Mouse (Mus musculus) cerebellum, postnatal 36 days (tissue): ENCODE results near the gene Fgd6.
A peak's percentile ranks its signal among the peaks of the same experiment; 100 is the strongest.

Source experiments
- DNase-seq, 2 experiments: peaks; one replicate each; pipeline ENCODE4 v3.0.0; 2021 to 2022; ENCODE audit warnings: mixed read lengths in 2 of 2

The Fgd6 gene

GRCm38 (mm10) chr10:94097081-94097845 is 61.5 kb downstream of the Fgd6 start:
- DNase-seq, result no peak

DNA sequence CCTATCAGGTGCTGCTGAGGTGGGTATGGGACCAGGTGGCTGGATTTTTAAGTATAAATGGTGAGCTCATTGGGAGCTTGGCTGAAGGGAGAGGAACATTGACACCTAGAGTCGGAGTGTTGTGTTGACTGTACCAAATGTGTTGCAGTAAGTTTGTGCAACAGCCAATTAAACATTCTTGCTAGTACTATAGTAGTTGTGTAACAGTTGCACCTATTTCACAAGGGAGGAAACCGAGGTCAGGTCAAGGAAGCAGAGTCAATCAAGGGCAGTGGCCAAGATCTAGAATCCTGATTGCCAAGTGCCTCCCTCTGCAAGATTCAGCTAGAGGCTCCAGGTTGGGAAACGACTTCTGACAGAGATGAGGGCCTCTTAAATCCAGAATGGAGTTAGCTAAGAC is 62.3 kb downstream of the Fgd6 start:
- DNase-seq, result no peak

DNA sequence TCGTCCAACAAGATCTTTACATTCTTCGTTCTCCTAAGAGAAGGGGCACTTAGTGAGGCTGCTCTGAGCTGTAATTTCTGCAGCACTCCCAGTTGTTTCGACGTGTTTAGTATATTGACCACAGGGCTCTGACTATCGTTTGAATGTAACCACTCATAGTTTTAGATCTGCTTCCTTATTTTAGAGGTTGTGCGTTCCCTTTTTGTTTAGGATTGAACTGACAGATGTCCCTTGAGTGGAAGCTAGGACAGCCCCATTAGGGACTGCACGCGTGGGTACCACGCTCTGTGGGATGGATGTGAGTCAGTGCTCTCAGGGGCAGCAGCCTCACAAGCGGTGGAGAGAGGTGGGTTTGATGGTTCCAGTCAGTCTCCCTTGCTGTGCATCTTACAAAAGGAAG is 69.7 kb downstream of the Fgd6 start:
- DNase-seq, result no peak

GRCm38 (mm10) chr10:94107168-94107567 is 71.4 kb downstream of the Fgd6 start:
- DNase-seq, result no peak

- DNase-seq, result no peak
Observed at GRCm38 (mm10) chr10:94107607-94108006, 71.8 kb downstream of the Fgd6 start.

- DNase-seq, result no peak
Observed at GRCm38 (mm10) chr10:94108791-94109190, 73.0 kb downstream of the Fgd6 start.

DNA sequence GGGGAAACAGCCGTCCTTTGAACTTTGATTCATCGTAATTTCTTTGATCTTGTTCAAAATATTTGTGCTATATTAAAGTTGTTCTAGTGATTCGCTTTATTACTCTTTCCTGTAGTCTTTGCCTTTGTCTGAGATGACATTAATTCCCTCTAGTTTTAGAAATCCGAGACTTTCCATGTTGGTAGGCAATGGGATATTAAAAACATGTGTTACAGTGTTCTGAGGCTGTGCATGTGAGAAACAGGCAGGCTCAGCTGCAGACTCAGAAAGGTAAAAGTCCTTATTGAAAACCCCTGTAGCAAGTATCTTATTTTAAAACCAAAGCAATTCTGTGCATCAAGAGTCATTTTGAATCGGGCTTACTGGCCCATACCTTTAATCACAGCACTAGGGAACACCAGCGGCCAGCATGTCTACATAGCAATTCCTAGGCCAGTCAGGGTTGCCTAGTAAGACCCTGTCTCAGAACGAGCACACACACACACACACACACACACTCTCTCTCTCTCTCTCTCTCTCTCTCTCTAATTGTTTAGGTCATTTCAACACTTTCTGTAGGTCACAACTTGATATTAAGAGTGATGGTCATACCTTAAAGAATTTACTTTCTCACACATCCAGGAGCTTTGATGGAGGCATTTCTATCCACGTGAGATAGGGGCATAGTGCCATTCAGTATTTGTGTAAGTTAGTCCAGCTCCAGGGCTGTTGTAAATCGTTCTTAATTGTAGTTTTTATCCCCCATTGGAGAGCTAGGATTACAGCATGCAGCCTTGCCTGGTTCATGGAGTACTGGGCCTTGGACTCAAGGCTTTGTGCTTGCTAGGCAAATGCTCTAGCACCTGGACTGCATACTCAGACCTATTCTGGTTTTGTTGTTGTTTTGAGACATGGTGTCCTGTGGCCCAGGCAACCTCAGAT is 75.3 kb downstream of the Fgd6 start:
- no peak for DNase-seq

- DNase-seq, result no peak
Observed at GRCm38 (mm10) chr10:94112207-94112606, 76.4 kb downstream of the Fgd6 start.

DNA sequence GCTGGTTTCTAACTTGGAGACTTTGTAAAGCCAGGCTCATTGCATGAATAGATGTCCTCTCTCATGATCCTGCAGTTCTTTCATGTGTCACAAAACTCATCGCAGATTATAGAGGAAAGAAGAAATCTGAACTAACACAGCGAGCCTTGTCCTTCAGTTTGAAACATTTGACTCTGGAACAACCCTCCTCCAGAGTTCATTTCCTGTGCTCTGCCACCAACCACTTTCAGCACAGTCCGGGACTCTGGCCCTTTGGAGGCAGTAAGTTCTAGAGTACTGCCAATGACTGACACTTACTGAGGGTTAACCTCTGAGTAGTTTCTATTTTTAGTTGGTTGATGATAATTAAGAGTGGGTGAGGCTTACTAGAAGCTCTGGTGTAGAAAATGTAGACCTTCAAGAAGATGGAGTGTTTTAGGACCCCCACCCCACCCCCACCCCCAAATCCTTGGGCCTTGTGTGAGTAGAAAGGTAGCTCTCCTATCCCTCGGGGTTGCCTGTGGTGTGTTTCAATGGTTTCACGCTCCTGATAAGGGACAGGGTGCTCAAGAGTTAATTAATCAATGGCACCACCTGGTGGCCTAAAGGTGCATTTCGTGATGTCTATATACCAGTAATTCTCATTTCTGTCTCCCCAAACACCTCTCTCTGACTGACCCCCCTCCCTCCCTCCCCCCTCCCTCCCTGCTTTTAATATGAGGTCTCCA is 80.2 kb downstream of the Fgd6 start:
- peak; percentile 84 to 92 for DNase-seq

GRCm38 (mm10) chr10:94116781-94117340 is 81.1 kb downstream of the Fgd6 start:
- DNase-seq, result no peak

- no peak for DNase-seq
Observed at GRCm38 (mm10) chr10:94117916-94118315, 82.1 kb downstream of the Fgd6 start.

GRCm38 (mm10) chr10:94118993-94119392 is 83.2 kb downstream of the Fgd6 start:
- DNase-seq, result no peak

GRCm38 (mm10) chr10:94120676-94121075 is 84.9 kb downstream of the Fgd6 start:
- DNase-seq, result no peak

- DNase-seq, result no peak
Observed at GRCm38 (mm10) chr10:94122595-94122994, 86.8 kb downstream of the Fgd6 start.

GRCm38 (mm10) chr10:94123581-94123980 is 87.8 kb downstream of the Fgd6 start:
- no peak for DNase-seq

GRCm38 (mm10) chr10:94124376-94124775 is 88.6 kb downstream of the Fgd6 start:
- DNase-seq, result peak; percentile 28 to 34

DNA sequence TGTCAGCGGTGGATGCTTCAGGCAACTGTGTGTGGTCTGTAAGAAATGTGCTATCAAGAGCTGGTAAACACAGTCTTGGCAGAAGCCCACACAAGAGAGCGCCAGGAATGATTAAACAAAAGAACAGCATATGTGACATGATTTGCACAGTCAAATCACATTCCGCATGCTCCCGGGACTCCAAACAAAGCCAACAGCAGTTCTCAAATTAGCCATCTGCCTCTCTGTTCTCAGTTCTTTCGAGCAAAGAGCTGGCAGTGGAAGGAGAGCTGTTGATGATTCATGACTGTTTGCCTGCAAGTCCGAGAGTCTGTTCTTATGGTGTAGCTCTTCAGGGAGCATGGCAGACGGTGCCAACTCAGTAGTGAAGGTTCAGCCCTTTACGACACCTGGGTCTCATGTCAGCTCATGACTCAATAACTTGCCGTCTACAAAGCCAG is 93.9 kb downstream of the Fgd6 start:
- DNase-seq, result peak; percentile 84 to 90

DNA sequence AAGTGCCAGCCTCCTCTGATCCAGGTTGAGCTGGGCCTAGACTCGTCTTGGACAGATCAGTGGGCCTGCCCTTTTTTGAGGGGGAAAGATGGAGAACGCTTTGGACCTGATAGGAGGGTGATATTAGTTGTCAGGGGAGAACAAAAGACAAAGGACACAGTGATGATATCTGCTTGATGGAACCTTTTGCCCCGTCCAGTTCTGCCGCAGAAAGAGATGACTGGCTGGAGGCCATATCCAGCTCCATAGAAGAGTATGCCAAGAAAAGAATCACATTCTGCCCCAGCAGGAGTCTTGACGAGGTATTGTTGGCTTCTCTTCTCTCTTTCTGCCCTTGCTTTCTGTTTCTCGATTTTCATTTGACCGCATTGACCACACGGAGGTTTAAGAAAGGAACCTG is 97.3 kb downstream of the Fgd6 start:
- DNase-seq, result peak; percentile 54 to 62

DNA sequence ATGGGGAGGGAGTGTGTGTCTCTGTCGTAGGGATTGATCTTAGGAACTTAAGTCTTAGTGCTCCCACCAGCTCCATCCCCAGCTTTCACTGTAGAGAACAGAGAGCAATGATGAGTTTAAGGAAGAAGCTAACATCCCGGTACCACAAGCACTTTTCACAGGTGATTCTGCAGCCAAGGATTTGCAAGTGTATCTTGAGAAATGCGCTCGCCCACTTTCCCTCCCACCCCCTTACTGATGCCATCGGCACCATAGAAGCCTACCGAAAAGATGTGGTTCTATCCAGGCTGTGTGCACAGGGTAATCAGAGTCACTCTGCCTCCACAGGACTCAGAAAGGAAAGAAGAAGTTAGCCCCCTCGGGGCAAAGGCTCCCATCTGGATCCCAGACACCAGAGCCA is 97.9 kb downstream of the Fgd6 start:
- no peak for DNase-seq

DNA sequence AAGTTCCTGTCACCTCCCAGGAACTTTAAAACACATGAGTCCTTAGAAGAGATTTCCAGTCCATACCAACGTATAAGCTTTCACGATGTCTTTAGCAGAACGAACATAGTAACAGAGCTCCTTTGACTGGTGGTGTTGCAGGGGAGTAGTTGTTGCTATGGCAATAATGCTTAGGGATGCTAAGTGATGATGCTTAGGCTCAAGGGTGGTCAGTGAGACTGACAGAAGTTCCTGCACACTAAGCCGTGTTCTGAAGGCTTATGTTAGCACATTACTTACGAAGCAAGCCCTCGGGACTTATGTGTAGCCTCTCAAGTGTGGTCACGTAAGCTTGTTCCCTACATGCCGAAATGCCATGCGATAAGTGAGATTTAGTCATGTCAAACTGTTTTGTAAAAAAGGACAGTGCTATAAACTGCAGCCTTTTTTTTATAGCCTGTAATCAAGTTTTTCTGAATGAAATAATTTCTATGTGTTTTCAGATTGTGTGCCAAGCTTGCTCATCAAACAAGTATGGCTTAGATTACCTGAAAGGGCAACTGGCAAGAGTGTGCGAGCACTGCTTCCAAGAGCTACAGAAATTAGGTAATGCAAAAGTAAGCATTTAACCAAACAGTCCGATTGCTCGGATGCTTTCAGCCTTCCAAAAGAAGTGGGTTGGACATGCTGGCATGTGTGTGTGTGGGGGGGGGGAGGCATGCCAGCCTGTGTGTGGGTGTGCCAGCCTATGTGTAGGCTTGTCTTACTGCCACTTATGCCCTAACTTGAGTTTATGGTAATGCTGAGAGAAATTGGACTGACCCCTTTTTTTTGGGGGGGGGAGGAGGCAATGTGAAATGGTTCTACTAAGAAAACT is 99.0 kb downstream of the Fgd6 start:
- DNase-seq, result no peak

DNA sequence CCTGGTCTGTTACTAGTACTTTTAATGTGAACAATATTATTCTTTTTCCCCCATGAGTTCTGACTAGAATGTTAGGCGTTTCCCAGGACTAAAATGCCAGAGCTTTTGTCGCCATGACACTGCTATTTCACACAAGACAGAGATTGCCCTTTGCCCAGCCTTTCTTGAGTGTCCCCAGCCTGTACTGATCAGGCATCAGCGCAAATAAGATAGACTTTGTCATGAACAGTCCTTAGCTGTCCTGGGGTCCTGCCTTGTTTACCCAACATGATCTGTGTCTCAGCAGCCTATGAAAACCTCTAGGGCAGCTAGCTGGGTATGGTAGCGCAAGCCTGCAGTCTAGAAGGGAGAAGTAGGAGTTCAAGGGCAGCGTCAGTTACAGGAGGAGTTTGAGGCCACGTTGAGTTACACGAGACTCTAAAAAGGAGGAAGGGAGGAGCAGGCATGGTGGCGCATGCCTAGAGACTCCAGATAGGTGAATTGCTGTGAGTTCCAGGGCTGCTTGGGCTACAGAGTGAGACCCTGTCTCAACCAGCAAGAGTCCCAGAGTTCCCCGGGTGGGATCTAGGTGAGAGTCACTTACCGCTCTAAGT is 103.2 kb downstream of the Fgd6 start:
- DNase-seq, result no peak
